Mouse (Mus musculus): Measurements from ENCODE around the gene Fam76b.
A peak's percentile ranks its signal among the peaks of the same experiment; 100 is the strongest.
"Not testable (repeated sequence)": the region's sequence is repeated elsewhere in the genome, so short reads cannot be mapped to it uniquely, and the experiment has no call there.

Fam76b gene

GRCm38 (mm10) chr9:13827406-13828086 lies at the start of gene Fam76b:
Gene Fam76b, plus strand, starts transcription at chr9:13827716.
- DNase-seq (ENCODE audit: low spot score), result peak; percentile 100

- DNase-seq (ENCODE audit: low spot score), result no peak
Observed at GRCm38 (mm10) chr9:13781985-13782384, 45.5 kb upstream of the Fam76b start.

- DNase-seq (ENCODE audit: low spot score), result not testable (repeated sequence)
Observed at GRCm38 (mm10) chr9:13790864-13791263, 36.7 kb upstream of the Fam76b start.

GRCm38 (mm10) chr9:13794302-13794701 lies 33.2 kb upstream of the Fam76b start:
- no peak for DNase-seq (ENCODE audit: low spot score)

- DNase-seq (ENCODE audit: low spot score), result no peak
Observed at GRCm38 (mm10) chr9:13794756-13795155, 32.8 kb upstream of the Fam76b start.

- DNase-seq (ENCODE audit: low spot score), result no peak
Observed at GRCm38 (mm10) chr9:13804480-13804879, 23.0 kb upstream of the Fam76b start.

GRCm38 (mm10) chr9:13806854-13807253 lies 20.7 kb upstream of the Fam76b start:
- no peak for DNase-seq (ENCODE audit: low spot score)

- DNase-seq (ENCODE audit: low spot score), result no peak
Observed at GRCm38 (mm10) chr9:13807657-13808056, 19.9 kb upstream of the Fam76b start.

GRCm38 (mm10) chr9:13809937-13810336 lies 17.6 kb upstream of the Fam76b start:
- DNase-seq (ENCODE audit: low spot score), result no peak

- DNase-seq (ENCODE audit: low spot score), result no peak
Observed at GRCm38 (mm10) chr9:13818369-13818768, 9.1 kb upstream of the Fam76b start.

GRCm38 (mm10) chr9:13820774-13821173 lies 6.7 kb upstream of the Fam76b start:
- DNase-seq (ENCODE audit: low spot score), result no peak

- DNase-seq (ENCODE audit: low spot score), result peak; percentile 60
Observed at GRCm38 (mm10) chr9:13825896-13826295, 1.6 kb upstream of the Fam76b start.

- DNase-seq (ENCODE audit: low spot score), result peak; percentile 63
Observed at GRCm38 (mm10) chr9:13826391-13826805, 1.1 kb upstream of the Fam76b start.

- DNase-seq (ENCODE audit: low spot score), result peak; percentile 98
Observed at GRCm38 (mm10) chr9:13826832-13827405, 597 bp upstream of the Fam76b start, which contains the start of gene Cep57. Gene Cep57, minus strand, starts transcription at chr9:13827107.

- peak; percentile 52 for DNase-seq (ENCODE audit: low spot score)
Observed at GRCm38 (mm10) chr9:13828087-13828441, 548 bp downstream of the Fam76b start.

GRCm38 (mm10) chr9:13835256-13835655 lies 7.7 kb downstream of the Fam76b start:
- DNase-seq (ENCODE audit: low spot score), result no peak

- no peak for DNase-seq (ENCODE audit: low spot score)
Observed at GRCm38 (mm10) chr9:13836726-13837125, 9.2 kb downstream of the Fam76b start.

GRCm38 (mm10) chr9:13847591-13847990 lies 20.1 kb downstream of the Fam76b start:
- no peak for DNase-seq (ENCODE audit: low spot score)

GRCm38 (mm10) chr9:13848481-13849480 lies 21.3 kb downstream of the Fam76b start:
- DNase-seq (ENCODE audit: low spot score), result peak; percentile 18

- DNase-seq (ENCODE audit: low spot score), result no peak
Observed at GRCm38 (mm10) chr9:13853876-13854275, 26.4 kb downstream of the Fam76b start.

GRCm38 (mm10) chr9:13856247-13856646 lies 28.7 kb downstream of the Fam76b start:
- no peak for DNase-seq (ENCODE audit: low spot score)

- no peak for DNase-seq (ENCODE audit: low spot score)
Observed at GRCm38 (mm10) chr9:13856777-13857176, 29.3 kb downstream of the Fam76b start.

GRCm38 (mm10) chr9:13867646-13868045 lies 40.1 kb downstream of the Fam76b start:
- no peak for DNase-seq (ENCODE audit: low spot score)
